In the genomic region with DNA sequence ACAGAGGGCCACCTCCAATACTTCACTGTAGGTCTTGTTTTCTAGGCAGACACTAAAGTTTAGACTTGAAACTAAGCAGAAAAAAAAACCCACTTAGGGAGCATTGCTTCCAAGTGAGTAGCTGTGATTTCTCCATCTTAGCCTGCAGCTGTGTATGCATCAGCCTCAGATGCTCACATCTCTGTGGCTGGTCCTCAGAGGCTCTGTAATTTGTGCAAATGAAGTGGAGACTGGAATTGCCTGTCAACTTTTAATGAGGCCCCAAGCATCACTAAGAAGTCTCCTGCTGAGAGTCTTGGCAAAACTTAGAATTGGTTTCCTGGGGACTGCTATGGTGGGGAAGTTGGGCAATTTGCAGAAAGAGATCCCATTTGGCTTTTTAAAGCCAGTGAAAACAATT, we compare ENCODE assay signal across 8 mouse cellular contexts. TPM values are rescaled to one million over a fixed set of nuclear protein-coding genes. Genes with fewer than 3 reads are reported as not detected.
"Had no signal": no experiment of that assay in that cellular context is flagged by ENCODE, and none has a peak within 500 bp of the region (broad histone marks: within the 10 kb centered on the region; RNA-seq: fewer than 3 reads in every experiment).

No protein-coding gene starts in this region.

RNA-seq across cellular contexts. Expression of a gene that starts 40.9 kb away (rescaled TPM):
- total RNA-seq: gastrocnemius, adult 18-20 months; gastrocnemius, postnatal 14 days; gastrocnemius, postnatal 36 days; heart, adult 2 months; heart, postnatal 14 days; heart, postnatal 36 days; hematopoietic stem cell, adult 5-6 weeks had no signal
- polyA plus RNA-seq: heart, embryonic 15.5 days had no signal
